Mouse (Mus musculus): Measurements from ENCODE around the gene Emp1. TPM values are rescaled to one million over a fixed set of nuclear protein-coding genes. Genes with fewer than 3 reads are reported as not detected.

The Emp1 gene
- polyA plus RNA-seq, 1 experiment from 2014 or later, result 67.2 TPM

GRCm38 (mm10) chr6:135373357-135373756 lies 11.0 kb downstream of the Emp1 start:
- Histone ChIP-seq H3K4me2 (replicated peaks; ENCODE audit: low read depth, low read length) (no peak overlapping the region), H3K9ac (replicated peaks; ENCODE audit: low read length) (no peak overlapping the region), H3K4me3 (ENCODE audit: low read length) (no peak overlapping the region), H3K36me3 (ENCODE audit: insufficient read depth, low read length) (peaks cover 2% of the 10 kb centered on the region; the same call in 1 of the 2 replicates), H3K27me3 (ENCODE audit: insufficient read depth, low read length) (no peaks in the 10 kb centered on the region), H3K9me3 (ENCODE audit: low read length) (no peaks in the 10 kb centered on the region), H3K4me1 (ENCODE audit: insufficient read depth, low read length) (peaks cover 32% of the 10 kb centered on the region), H3K27ac (ENCODE audit: low read length) (no peak overlapping the region)
- WGBS, result 93% methylated on average over 8 of the region's 8 CpGs
- ATAC-seq (ENCODE audit: low FRiP score, low TSS enrichment), result no peak

GRCm38 (mm10) chr6:135375818-135376217 lies 13.5 kb downstream of the Emp1 start:
- no peak for ATAC-seq (ENCODE audit: low FRiP score, low TSS enrichment)
- WGBS, result 61% methylated on average over 5 of the region's 5 CpGs
- Histone ChIP-seq H3K9ac (replicated peaks; ENCODE audit: low read length) (no peak overlapping the region), H3K27ac (ENCODE audit: low read length) (no peak overlapping the region), H3K4me3 (ENCODE audit: low read length) (no peak overlapping the region), H3K4me1 (ENCODE audit: insufficient read depth, low read length) (peaks cover 13% of the 10 kb centered on the region), H3K27me3 (ENCODE audit: insufficient read depth, low read length) (no peaks in the 10 kb centered on the region), H3K4me2 (replicated peaks; ENCODE audit: low read depth, low read length) (no peak overlapping the region), H3K9me3 (ENCODE audit: low read length) (no peaks in the 10 kb centered on the region), H3K36me3 (ENCODE audit: insufficient read depth, low read length) (peaks cover 15% of the 10 kb centered on the region)

GRCm38 (mm10) chr6:135376248-135376647 lies 13.9 kb downstream of the Emp1 start:
- peaks cover 13% of the 10 kb centered on the region for H3K4me1 ChIP-seq (ENCODE audit: insufficient read depth, low read length)
- H3K27me3 ChIP-seq (ENCODE audit: insufficient read depth, low read length), result no peaks in the 10 kb centered on the region
- H3K9ac ChIP-seq (replicated peaks; ENCODE audit: low read length), result no peak overlapping the region

GRCm38 (mm10) chr6:135377583-135378319 lies 15.4 kb downstream of the Emp1 start:
- no peaks in the 10 kb centered on the region for H3K27me3 ChIP-seq (ENCODE audit: insufficient read depth, low read length)
- no peak overlapping the region for H3K9ac ChIP-seq (replicated peaks; ENCODE audit: low read length)
- WGBS, result 25% methylated on average over 16 of the region's 16 CpGs
- H3K4me1 ChIP-seq (ENCODE audit: insufficient read depth, low read length), result peaks cover 13% of the 10 kb centered on the region
- peak overlapping the region; percentile 34; the same call in 1 of the 2 replicates for H3K4me2 ChIP-seq (replicated peaks; ENCODE audit: low read depth, low read length)
- no peak for ATAC-seq (ENCODE audit: low FRiP score, low TSS enrichment)
- no peak overlapping the region for H3K27ac ChIP-seq (ENCODE audit: low read length)
- H3K4me3 ChIP-seq (ENCODE audit: low read length), result 0 out of 2 replicates have a peak overlapping the region, but pooled peaks have one; percentile 12
- peaks cover 30% of the 10 kb centered on the region for H3K36me3 ChIP-seq (ENCODE audit: insufficient read depth, low read length)
- H3K9me3 ChIP-seq (ENCODE audit: low read length), result no peaks in the 10 kb centered on the region

More at GRCm38 (mm10) chr6:135376248-135376647, 13.9 kb downstream of the Emp1 start:
- Histone ChIP-seq H3K9me3 (ENCODE audit: low read length) (no peaks in the 10 kb centered on the region), H3K4me3 (ENCODE audit: low read length) (no peak overlapping the region), H3K4me2 (replicated peaks; ENCODE audit: low read depth, low read length) (no peak overlapping the region), H3K36me3 (ENCODE audit: insufficient read depth, low read length) (peaks cover 19% of the 10 kb centered on the region), H3K27ac (ENCODE audit: low read length) (no peak overlapping the region)
- 64% methylated on average over 7 of the region's 7 CpGs for WGBS
- ATAC-seq (ENCODE audit: low FRiP score, low TSS enrichment), result no peak

- Histone ChIP-seq H3K4me1 (ENCODE audit: insufficient read depth, low read length) (0 out of 2 replicates have a peak, but pooled peaks cover 6% of the 10 kb centered on the region), H3K9me3 (ENCODE audit: low read length) (no peaks in the 10 kb centered on the region), H3K27ac (ENCODE audit: low read length) (no peak overlapping the region), H3K36me3 (ENCODE audit: insufficient read depth, low read length) (peaks cover 22% of the 10 kb centered on the region), H3K27me3 (ENCODE audit: insufficient read depth, low read length) (no peaks in the 10 kb centered on the region), H3K4me3 (ENCODE audit: low read length) (no peak overlapping the region), H3K4me2 (replicated peaks; ENCODE audit: low read depth, low read length) (no peak overlapping the region), H3K9ac (replicated peaks; ENCODE audit: low read length) (no peak overlapping the region)
- no peak for ATAC-seq (ENCODE audit: low FRiP score, low TSS enrichment)
Measured at GRCm38 (mm10) chr6:135383919-135384318, 21.6 kb downstream of the Emp1 start.

GRCm38 (mm10) chr6:135385738-135386459 lies 23.6 kb downstream of the Emp1 start:
- Histone ChIP-seq H3K4me2 (replicated peaks; ENCODE audit: low read depth, low read length) (no peak overlapping the region), H3K9me3 (ENCODE audit: low read length) (no peaks in the 10 kb centered on the region), H3K27me3 (ENCODE audit: insufficient read depth, low read length) (no peaks in the 10 kb centered on the region), H3K4me3 (ENCODE audit: low read length) (no peak overlapping the region), H3K9ac (replicated peaks; ENCODE audit: low read length) (no peak overlapping the region), H3K36me3 (ENCODE audit: insufficient read depth, low read length) (peaks cover 14% of the 10 kb centered on the region), H3K27ac (ENCODE audit: low read length) (peak overlapping the region; percentile 27; the same call in 1 of the 2 replicates), H3K4me1 (ENCODE audit: insufficient read depth, low read length) (0 out of 2 replicates have a peak, but pooled peaks cover 6% of the 10 kb centered on the region)
- no peak for ATAC-seq (ENCODE audit: low FRiP score, low TSS enrichment)
- WGBS, result 64% methylated on average over 8 of the region's 8 CpGs

- H3K4me3 ChIP-seq (ENCODE audit: low read length), result no peak overlapping the region
- no peak overlapping the region for H3K9ac ChIP-seq (replicated peaks; ENCODE audit: low read length)
- no peak overlapping the region for H3K27ac ChIP-seq (ENCODE audit: low read length)
- no peak for ATAC-seq (ENCODE audit: low FRiP score, low TSS enrichment)
- H3K27me3 ChIP-seq (ENCODE audit: insufficient read depth, low read length), result no peaks in the 10 kb centered on the region
- WGBS, result 78% methylated on average over 1 of the region's 1 CpGs
- H3K4me2 ChIP-seq (replicated peaks; ENCODE audit: low read depth, low read length), result no peak overlapping the region
- 0 out of 2 replicates have a peak, but pooled peaks cover 6% of the 10 kb centered on the region for H3K4me1 ChIP-seq (ENCODE audit: insufficient read depth, low read length)
- no peaks in the 10 kb centered on the region for H3K36me3 ChIP-seq (ENCODE audit: insufficient read depth, low read length)
- no peaks in the 10 kb centered on the region for H3K9me3 ChIP-seq (ENCODE audit: low read length)
Measured at GRCm38 (mm10) chr6:135387653-135388052, 25.3 kb downstream of the Emp1 start.

- Histone ChIP-seq H3K36me3 (ENCODE audit: insufficient read depth, low read length) (no peaks in the 10 kb centered on the region), H3K4me1 (ENCODE audit: insufficient read depth, low read length) (0 out of 2 replicates have a peak, but pooled peaks cover 6% of the 10 kb centered on the region), H3K9me3 (ENCODE audit: low read length) (no peaks in the 10 kb centered on the region), H3K27me3 (ENCODE audit: insufficient read depth, low read length) (no peaks in the 10 kb centered on the region), H3K9ac (replicated peaks; ENCODE audit: low read length) (no peak overlapping the region), H3K4me3 (ENCODE audit: low read length) (no peak overlapping the region), H3K27ac (ENCODE audit: low read length) (no peak overlapping the region), H3K4me2 (replicated peaks; ENCODE audit: low read depth, low read length) (no peak overlapping the region)
- whole genome bisulfite sequencing, result 74% methylated on average over 8 of the region's 8 CpGs
- no peak for ATAC-seq (ENCODE audit: low FRiP score, low TSS enrichment)
Measured at GRCm38 (mm10) chr6:135388711-135389110, 26.4 kb downstream of the Emp1 start.

GRCm38 (mm10) chr6:135390398-135390797 lies 28.1 kb downstream of the Emp1 start:
- Histone ChIP-seq H3K9ac (replicated peaks; ENCODE audit: low read length) (no peak overlapping the region), H3K36me3 (ENCODE audit: insufficient read depth, low read length) (no peaks in the 10 kb centered on the region), H3K9me3 (ENCODE audit: low read length) (no peaks in the 10 kb centered on the region), H3K27ac (ENCODE audit: low read length) (no peak overlapping the region), H3K4me3 (ENCODE audit: low read length) (no peak overlapping the region), H3K4me2 (replicated peaks; ENCODE audit: low read depth, low read length) (no peak overlapping the region), H3K27me3 (ENCODE audit: insufficient read depth, low read length) (no peaks in the 10 kb centered on the region), H3K4me1 (ENCODE audit: insufficient read depth, low read length) (0 out of 2 replicates have a peak, but pooled peaks cover 6% of the 10 kb centered on the region)
- WGBS, result 59% methylated on average over 3 of the region's 3 CpGs
- 0 out of 2 replicates have a peak, but pooled peaks have one; percentile 23 for ATAC-seq (ENCODE audit: low FRiP score, low TSS enrichment)

- Histone ChIP-seq H3K9ac (replicated peaks; ENCODE audit: low read length) (no peak overlapping the region), H3K27me3 (ENCODE audit: insufficient read depth, low read length) (no peaks in the 10 kb centered on the region), H3K4me1 (ENCODE audit: insufficient read depth, low read length) (no peaks in the 10 kb centered on the region), H3K4me2 (replicated peaks; ENCODE audit: low read depth, low read length) (no peak overlapping the region), H3K36me3 (ENCODE audit: insufficient read depth, low read length) (no peaks in the 10 kb centered on the region), H3K27ac (ENCODE audit: low read length) (no peak overlapping the region), H3K9me3 (ENCODE audit: low read length) (no peaks in the 10 kb centered on the region), H3K4me3 (ENCODE audit: low read length) (no peak overlapping the region)
- WGBS, result 64% methylated on average over 8 of the region's 8 CpGs
- ATAC-seq (ENCODE audit: low FRiP score, low TSS enrichment), result no peak
Measured at GRCm38 (mm10) chr6:135395375-135395774, 33.0 kb downstream of the Emp1 start.

Data from kidney, embryonic 16.5 days (tissue).